Mouse (Mus musculus): ENCODE results near the gene Mlec. TPM values are rescaled to one million over a fixed set of nuclear protein-coding genes. Genes with fewer than 3 reads are reported as not detected.
A peak's percentile ranks its signal among the peaks of the same experiment; 100 is the strongest.
"Not testable (repeated sequence)": the region's sequence is repeated elsewhere in the genome, so short reads cannot be mapped to it uniquely, and the experiment has no call there.

Gene Mlec
- polyA plus RNA-seq, 1 experiment from 2014 or later: 62.1 TPM

GRCm38 (mm10) chr5:115156401-115156800 is 1.6 kb downstream of the Mlec start:
- H3K36me3 ChIP-seq (ENCODE audit: control insufficient read depth, insufficient read depth, low read length): no peaks in the 10 kb centered on the region
- H3K27me3 ChIP-seq (ENCODE audit: control insufficient read depth, insufficient read depth, low read depth, low read length): no peaks in the 10 kb centered on the region
- H3K9ac ChIP-seq (ENCODE audit: low read length): peak overlapping the region; percentile 98
- H3K4me3 ChIP-seq (ENCODE audit: low read length): peak overlapping the region; percentile 93
- H3K4me2 ChIP-seq (ENCODE audit: low read depth, low read length): peak overlapping the region; percentile 78
- H3K27ac ChIP-seq (ENCODE audit: low read length): no peak overlapping the region
- 40% methylated on average over 7 of the region's 7 CpGs for WGBS
- no peak for ATAC-seq (ENCODE audit: low read depth)
- H3K9me3 ChIP-seq (ENCODE audit: control insufficient read depth, low read length): no peaks in the 10 kb centered on the region
- H3K4me1 ChIP-seq (replicated peaks; ENCODE audit: control insufficient read depth, insufficient read depth, low read length): peaks cover 53% of the 10 kb centered on the region

- H3K4me2 ChIP-seq (ENCODE audit: low read depth, low read length): peak overlapping the region; percentile 78
- peak overlapping the region; percentile 98 for H3K9ac ChIP-seq (ENCODE audit: low read length)
- peaks cover 50% of the 10 kb centered on the region for H3K4me1 ChIP-seq (replicated peaks; ENCODE audit: control insufficient read depth, insufficient read depth, low read length)
- peaks cover 2% of the 10 kb centered on the region; the same call in 1 of the 2 replicates for H3K36me3 ChIP-seq (ENCODE audit: control insufficient read depth, insufficient read depth, low read length)
- no peaks in the 10 kb centered on the region for H3K27me3 ChIP-seq (ENCODE audit: control insufficient read depth, insufficient read depth, low read depth, low read length)
- no peaks in the 10 kb centered on the region for H3K9me3 ChIP-seq (ENCODE audit: control insufficient read depth, low read length)
- no peak overlapping the region for H3K27ac ChIP-seq (ENCODE audit: low read length)
- H3K4me3 ChIP-seq (ENCODE audit: low read length): peak overlapping the region; percentile 93
- no peak for ATAC-seq (ENCODE audit: low read depth)
- 30% methylated on average over 5 of the region's 5 CpGs for WGBS
Observed at GRCm38 (mm10) chr5:115155831-115156230, 2.1 kb downstream of the Mlec start.

- Histone ChIP-seq H3K4me1 (replicated peaks; ENCODE audit: control insufficient read depth, insufficient read depth, low read length) (peaks cover 48% of the 10 kb centered on the region), H3K4me2 (ENCODE audit: low read depth, low read length) (peak overlapping the region; percentile 78), H3K9me3 (ENCODE audit: control insufficient read depth, low read length) (no peaks in the 10 kb centered on the region), H3K27me3 (ENCODE audit: control insufficient read depth, insufficient read depth, low read depth, low read length) (no peaks in the 10 kb centered on the region), H3K27ac (ENCODE audit: low read length) (no peak overlapping the region), H3K4me3 (ENCODE audit: low read length) (peak overlapping the region; percentile 93), H3K36me3 (ENCODE audit: control insufficient read depth, insufficient read depth, low read length) (peaks cover 8% of the 10 kb centered on the region), H3K9ac (ENCODE audit: low read length) (peak overlapping the region; percentile 98)
- ATAC-seq (ENCODE audit: low read depth): no peak
- WGBS: 48% methylated on average over 13 of the region's 13 CpGs
Observed at GRCm38 (mm10) chr5:115155156-115155631, 2.8 kb downstream of the Mlec start.

GRCm38 (mm10) chr5:115152132-115152956 is 5.6 kb downstream of the Mlec start:
- Histone ChIP-seq H3K36me3 (ENCODE audit: control insufficient read depth, insufficient read depth, low read length) (peaks cover 31% of the 10 kb centered on the region), H3K4me3 (ENCODE audit: low read length) (no peak overlapping the region; the same call in 1 of the 2 replicates), H3K27me3 (ENCODE audit: control insufficient read depth, insufficient read depth, low read depth, low read length) (no peaks in the 10 kb centered on the region), H3K4me1 (replicated peaks; ENCODE audit: control insufficient read depth, insufficient read depth, low read length) (peaks cover 45% of the 10 kb centered on the region), H3K4me2 (ENCODE audit: low read depth, low read length) (peak overlapping the region; percentile 13; the same call in 1 of the 2 replicates), H3K27ac (ENCODE audit: low read length) (peak overlapping the region; percentile 64), H3K9ac (ENCODE audit: low read length) (peak overlapping the region; percentile 16; the same call in 1 of the 2 replicates), H3K9me3 (ENCODE audit: control insufficient read depth, low read length) (no peaks in the 10 kb centered on the region)
- 20% methylated on average over 8 of the region's 8 CpGs for WGBS
- ATAC-seq (ENCODE audit: low read depth): peak; percentile 26; the same call in 1 of the 2 replicates

- H3K27me3 ChIP-seq (ENCODE audit: control insufficient read depth, insufficient read depth, low read depth, low read length): no peaks in the 10 kb centered on the region
- H3K9me3 ChIP-seq (ENCODE audit: control insufficient read depth, low read length): no peaks in the 10 kb centered on the region
- H3K4me3 ChIP-seq (ENCODE audit: low read length): no peak overlapping the region
- no peak overlapping the region for H3K9ac ChIP-seq (ENCODE audit: low read length)
- H3K4me1 ChIP-seq (replicated peaks; ENCODE audit: control insufficient read depth, insufficient read depth, low read length): peaks cover 42% of the 10 kb centered on the region
- no peak for ATAC-seq (ENCODE audit: low read depth)
- peaks cover 37% of the 10 kb centered on the region for H3K36me3 ChIP-seq (ENCODE audit: control insufficient read depth, insufficient read depth, low read length)
- no peak overlapping the region for H3K4me2 ChIP-seq (ENCODE audit: low read depth, low read length)
- H3K27ac ChIP-seq (ENCODE audit: low read length): no peak overlapping the region
- WGBS: 80% methylated on average over 13 of the region's 13 CpGs
Observed at GRCm38 (mm10) chr5:115151457-115151856, 6.5 kb downstream of the Mlec start.

- Histone ChIP-seq H3K27me3 (ENCODE audit: control insufficient read depth, insufficient read depth, low read depth, low read length) (no peaks in the 10 kb centered on the region), H3K4me3 (ENCODE audit: low read length) (no peak overlapping the region), H3K27ac (ENCODE audit: low read length) (no peak overlapping the region), H3K9me3 (ENCODE audit: control insufficient read depth, low read length) (no peaks in the 10 kb centered on the region), H3K9ac (ENCODE audit: low read length) (no peak overlapping the region), H3K4me1 (replicated peaks; ENCODE audit: control insufficient read depth, insufficient read depth, low read length) (peaks cover 38% of the 10 kb centered on the region), H3K4me2 (ENCODE audit: low read depth, low read length) (no peak overlapping the region), H3K36me3 (ENCODE audit: control insufficient read depth, insufficient read depth, low read length) (peaks cover 39% of the 10 kb centered on the region)
- ATAC-seq (ENCODE audit: low read depth): no peak
- 76% methylated on average over 5 of the region's 5 CpGs for WGBS
Observed at GRCm38 (mm10) chr5:115150991-115151390, 7.0 kb downstream of the Mlec start.

GRCm38 (mm10) chr5:115149675-115150459 is 8.1 kb downstream of the Mlec start:
- H3K27ac ChIP-seq (ENCODE audit: low read length): no peak overlapping the region

GRCm38 (mm10) chr5:115148872-115149271 is 9.1 kb downstream of the Mlec start:
- H3K9ac ChIP-seq (ENCODE audit: low read length); H3K4me2 ChIP-seq (ENCODE audit: low read depth, low read length); ATAC-seq (ENCODE audit: low read depth); H3K27ac ChIP-seq (ENCODE audit: low read length); H3K4me3 ChIP-seq (ENCODE audit: low read length); H3K9me3 ChIP-seq (ENCODE audit: control insufficient read depth, low read length); H3K27me3 ChIP-seq (ENCODE audit: control insufficient read depth, insufficient read depth, low read depth, low read length): not testable (repeated sequence)
- WGBS: no CpG with 5 or more reads among the region's 1 CpGs
- H3K4me1 ChIP-seq (replicated peaks; ENCODE audit: control insufficient read depth, insufficient read depth, low read length): peaks cover 18% of the 10 kb centered on the region
- H3K36me3 ChIP-seq (ENCODE audit: control insufficient read depth, insufficient read depth, low read length): peaks cover 41% of the 10 kb centered on the region

More at GRCm38 (mm10) chr5:115149675-115150459, 8.1 kb downstream of the Mlec start:
- Histone ChIP-seq H3K9ac (ENCODE audit: low read length) (no peak overlapping the region), H3K9me3 (ENCODE audit: control insufficient read depth, low read length) (no peaks in the 10 kb centered on the region), H3K27me3 (ENCODE audit: control insufficient read depth, insufficient read depth, low read depth, low read length) (no peaks in the 10 kb centered on the region), H3K4me1 (replicated peaks; ENCODE audit: control insufficient read depth, insufficient read depth, low read length) (peaks cover 27% of the 10 kb centered on the region), H3K4me2 (ENCODE audit: low read depth, low read length) (no peak overlapping the region), H3K36me3 (ENCODE audit: control insufficient read depth, insufficient read depth, low read length) (peaks cover 41% of the 10 kb centered on the region), H3K4me3 (ENCODE audit: low read length) (no peak overlapping the region)
- WGBS: 91% methylated on average over 14 of the region's 14 CpGs
- no peak for ATAC-seq (ENCODE audit: low read depth)

- no peak for ATAC-seq (ENCODE audit: low read depth)
- Histone ChIP-seq H3K27me3 (ENCODE audit: control insufficient read depth, insufficient read depth, low read depth, low read length) (no peaks in the 10 kb centered on the region), H3K4me1 (replicated peaks; ENCODE audit: control insufficient read depth, insufficient read depth, low read length) (peaks cover 15% of the 10 kb centered on the region), H3K4me2 (ENCODE audit: low read depth, low read length) (no peak overlapping the region), H3K9me3 (ENCODE audit: control insufficient read depth, low read length) (no peaks in the 10 kb centered on the region), H3K36me3 (ENCODE audit: control insufficient read depth, insufficient read depth, low read length) (peaks cover 41% of the 10 kb centered on the region), H3K27ac (ENCODE audit: low read length) (no peak overlapping the region), H3K4me3 (ENCODE audit: low read length) (no peak overlapping the region), H3K9ac (ENCODE audit: low read length) (no peak overlapping the region)
- 93% methylated on average over 8 of the region's 8 CpGs for WGBS
Observed at GRCm38 (mm10) chr5:115148378-115148777, 9.6 kb downstream of the Mlec start.
